Mouse (Mus musculus): Measurements from ENCODE around the gene Slit3.

- TF ChIP-seq CTCF (IDR thresholded peaks at IDR 0.05 in 2 of 3, conservative IDR thresholded peaks at IDR 0.05 in 1 of 3; ENCODE audit: control insufficient read depth in 1 of 3, insufficient read depth in 1 of 3, low read depth in 2 of 3, low read length in 3 of 3, poor library complexity in 1 of 3, severe bottlenecking in 1 of 3) (no peak), TCF12 (IDR thresholded peaks at IDR 0.05; ENCODE audit: low read depth, low read length) (no peak), GABPA (IDR thresholded peaks at IDR 0.05; ENCODE audit: low read depth, low read length) (no peak), USF2 (IDR thresholded peaks at IDR 0.05; ENCODE audit: borderline replicate concordance in 1 of 2, insufficient read depth in 1 of 2, low read depth in 1 of 2, low read length in 2 of 2) (no peak)
Observed at GRCm38 (mm10) chr11:35452413-35452812, 331.4 kb downstream of the Slit3 start.

Data from MEL (cell line).